13 mouse cellular contexts compared by ENCODE assay signal in genomic region chr10:39029297-39030147, GRCm38 (mm10).
"Had no signal": no experiment of that assay in that cellular context is flagged by ENCODE, and none has a peak within 500 bp of the region (broad histone marks: within the 10 kb centered on the region; RNA-seq: fewer than 3 reads in every experiment).

No protein-coding gene starts in this region.

- ATAC-seq: liver, embryonic 12.5 days; midbrain, embryonic 16.5 days had no signal

- H3K9me3 ChIP-seq: liver, embryonic 12.5 days; midbrain, embryonic 10.5 days had no signal

- DNase-seq: kidney, postnatal 10 days; kidney, postnatal 4 days; lung, embryonic 14.5 days; lung, postnatal 10 days; lung, postnatal 4 days; right cerebral cortex, adult 18-20 months; right cerebral cortex, postnatal 25 days; thymus, postnatal 14 days had no signal

- H3K27ac ChIP-seq: layer of hippocampus, adult 2 months; liver, embryonic 12.5 days; midbrain, embryonic 10.5 days; stomach, postnatal 0 days had no signal

- H3K27me3 ChIP-seq: liver, embryonic 12.5 days had no signal

- H3K4me2 ChIP-seq: liver, embryonic 12.5 days; lung, embryonic 14.5 days had no signal

- H3K4me3 ChIP-seq: layer of hippocampus, adult 2 months; liver, embryonic 12.5 days; midbrain, embryonic 10.5 days had no signal

- H3K4me1 ChIP-seq: liver, embryonic 12.5 days had no signal

- H3K36me3 ChIP-seq: liver, embryonic 12.5 days; midbrain, embryonic 10.5 days had no signal

- H3K9ac ChIP-seq: liver, embryonic 12.5 days; lung, embryonic 14.5 days had no signal
